Mouse (Mus musculus): ENCODE data around the gene Creb3l2. TPM values are rescaled to one million over a fixed set of nuclear protein-coding genes. Genes with fewer than 3 reads are reported as not detected.

Creb3l2 gene
- total RNA-seq (2021) = 10 to 100 TPM; 10.9 to 14.1 TPM
- long read RNA-seq, experiment 1, full-length matches to known transcripts = 2 of 9 reads
- long read RNA-seq, experiment 1, partial matches to known transcripts = 1 of 9 reads
- long read RNA-seq, experiment 1, other reads (novel, unspliced or antisense) = 6 of 9 reads
- long read RNA-seq, experiment 2, full-length matches to known transcripts = 5 of 12 reads
- long read RNA-seq, experiment 2, partial matches to known transcripts = 1 of 12 reads
- long read RNA-seq, experiment 2, other reads (novel, unspliced or antisense) = 6 of 12 reads

DNA sequence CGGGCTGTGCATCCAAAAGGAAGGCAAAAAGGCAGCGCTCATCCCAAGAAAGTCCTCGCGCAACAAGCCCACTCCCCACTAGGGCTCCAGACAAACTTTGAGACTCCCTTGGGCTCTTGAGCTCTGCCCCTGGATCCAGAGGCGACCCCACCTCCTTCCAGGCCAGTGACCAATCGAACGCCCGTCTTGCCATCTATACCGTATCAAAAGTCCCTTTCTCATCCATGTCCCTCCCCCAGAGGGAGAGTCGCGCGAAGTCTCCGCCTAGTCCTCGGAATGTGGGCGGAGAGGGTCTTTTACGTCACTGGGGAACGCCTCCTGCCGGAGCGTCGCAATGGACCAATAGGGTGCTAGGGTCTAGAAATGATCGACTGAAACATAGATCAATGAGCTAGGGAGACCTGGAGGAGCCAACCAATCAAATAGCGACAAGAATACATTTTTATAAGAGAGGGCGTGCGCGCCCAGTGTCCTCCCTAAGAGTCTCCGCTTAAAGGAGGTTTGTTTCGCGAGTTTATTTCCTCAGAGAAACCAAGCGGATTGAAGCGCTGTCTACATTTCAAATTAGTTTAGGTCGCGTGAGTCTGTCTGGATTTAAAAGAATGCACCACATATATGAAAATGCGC, at the start of gene Creb3l2:
Gene Creb3l2, minus strand, starts transcription at position 106 of the 627 bp plus-strand sequence.
- peak; percentile 97 for DNase-seq
- TF ChIP-seq CTCF (IDR thresholded peaks at IDR 0.05) = no peak
- Histone ChIP-seq H3K27ac (peak within 1 kb of the TSS; percentile 94), H3K4me3 (peak within 1 kb of the TSS; percentile 77)
- intact Hi-C loops (cut with DNase I) = no loop called here

GRCm38 (mm10) chr6:37486502-37486901, 44.6 kb upstream of the Creb3l2 start:
- no peak for TF ChIP-seq CTCF (IDR thresholded peaks at IDR 0.05)
- Histone ChIP-seq H3K27ac (no peak overlapping the region), H3K4me3 (no peak overlapping the region)
- no peak for DNase-seq
- intact Hi-C loops (cut with DNase I) = no loop called here

- intact Hi-C loops (cut with DNase I) = no loop called here
- Histone ChIP-seq H3K27ac (no peak overlapping the region), H3K4me3 (no peak overlapping the region)
- no peak for DNase-seq
- no peak for TF ChIP-seq CTCF (IDR thresholded peaks at IDR 0.05)
Measured at GRCm38 (mm10) chr6:37484588-37485070, 42.7 kb upstream of the Creb3l2 start.

DNA sequence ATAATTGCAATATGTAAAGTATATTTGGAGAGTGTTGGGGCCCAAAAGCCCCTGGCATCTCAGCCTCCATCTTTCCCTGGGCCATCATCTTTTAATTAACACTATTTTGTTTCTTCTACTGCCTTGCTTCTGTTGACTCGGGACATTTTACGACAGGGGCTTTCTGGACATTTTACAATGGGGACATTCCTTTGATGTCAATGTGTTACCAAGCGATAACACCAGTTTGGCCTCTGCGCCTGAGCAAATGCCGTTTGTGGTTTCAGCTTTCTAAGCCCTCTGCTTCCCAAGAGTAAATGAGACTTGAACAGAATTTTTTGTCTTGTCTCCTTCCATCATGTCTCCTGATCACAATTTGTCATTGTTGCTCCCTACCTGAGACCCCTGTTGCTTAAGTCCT, 41.3 kb upstream of the Creb3l2 start:
- Histone ChIP-seq H3K27ac (no peak overlapping the region), H3K4me3 (no peak overlapping the region)
- intact Hi-C loops (cut with DNase I) = no loop called here
- no peak for DNase-seq
- TF ChIP-seq CTCF (IDR thresholded peaks at IDR 0.05) = no peak

DNA sequence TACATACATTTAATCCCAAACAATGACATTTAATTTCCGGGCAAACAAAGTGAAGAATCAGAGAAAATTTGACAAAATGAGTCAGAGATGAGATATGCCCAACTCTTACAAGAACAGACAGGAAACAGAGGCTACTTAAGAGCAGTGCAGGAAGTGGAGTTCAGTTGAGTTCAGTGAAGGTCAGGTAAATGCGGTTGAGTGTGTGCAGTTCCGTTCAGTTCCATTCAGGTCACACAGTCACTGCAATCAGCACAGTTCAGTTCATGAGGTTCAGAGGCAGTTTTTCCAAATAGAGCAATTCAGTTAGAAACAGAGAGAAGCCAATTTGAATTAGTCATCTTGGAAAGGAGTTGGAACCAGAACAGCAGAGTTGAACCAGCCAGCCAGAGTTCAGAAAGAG, 39.2 kb upstream of the Creb3l2 start:
- no peak overlapping the region for H3K27ac ChIP-seq
- TF ChIP-seq CTCF (IDR thresholded peaks at IDR 0.05) = no peak
- intact Hi-C loops (cut with DNase I) = no loop called here
- DNase-seq = no peak
- H3K4me3 ChIP-seq = no peak overlapping the region

DNA sequence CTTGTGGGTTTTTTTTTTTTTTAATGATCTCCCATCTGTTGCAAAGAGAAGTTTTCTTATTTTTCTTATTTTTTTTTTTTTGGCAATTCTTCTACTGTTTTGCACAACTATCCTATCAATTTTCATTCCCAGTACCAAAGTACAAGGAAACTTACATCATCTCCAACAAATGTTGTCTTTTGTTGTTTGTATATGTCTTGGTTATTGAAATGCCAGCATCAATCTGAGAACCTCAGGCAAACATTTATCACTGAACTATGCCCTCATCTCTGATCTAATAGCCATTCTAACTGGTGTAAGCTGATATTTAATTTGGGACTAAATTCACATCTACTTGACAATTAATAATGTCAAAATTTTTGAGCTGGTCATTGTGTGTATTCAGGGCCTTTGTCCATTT, 38.1 kb upstream of the Creb3l2 start:
- Histone ChIP-seq H3K27ac (no peak overlapping the region), H3K4me3 (no peak overlapping the region)
- no peak for DNase-seq
- intact Hi-C loops (cut with DNase I) = no loop called here
- no peak for TF ChIP-seq CTCF (IDR thresholded peaks at IDR 0.05)

GRCm38 (mm10) chr6:37478481-37478880, 36.5 kb upstream of the Creb3l2 start:
- Histone ChIP-seq H3K4me3 (no peak overlapping the region), H3K27ac (no peak overlapping the region)
- DNase-seq = no peak
- TF ChIP-seq CTCF (IDR thresholded peaks at IDR 0.05) = no peak
- intact Hi-C loops (cut with DNase I) = no loop called here

GRCm38 (mm10) chr6:37473674-37474342, 31.9 kb upstream of the Creb3l2 start:
- Histone ChIP-seq H3K27ac (no peak overlapping the region), H3K4me3 (no peak overlapping the region)
- intact Hi-C loops (cut with DNase I) = no loop called here
- peak; percentile 51 for TF ChIP-seq CTCF (IDR thresholded peaks at IDR 0.05)
- DNase-seq = no peak

GRCm38 (mm10) chr6:37470216-37470615, 28.3 kb upstream of the Creb3l2 start:
- DNase-seq = no peak
- Histone ChIP-seq H3K27ac (no peak overlapping the region), H3K4me3 (no peak overlapping the region)
- TF ChIP-seq CTCF (IDR thresholded peaks at IDR 0.05) = no peak
- intact Hi-C loops (cut with DNase I) = no loop called here

GRCm38 (mm10) chr6:37465847-37466246, 23.9 kb upstream of the Creb3l2 start:
- Histone ChIP-seq H3K27ac (no peak overlapping the region), H3K4me3 (no peak overlapping the region)
- no peak for TF ChIP-seq CTCF (IDR thresholded peaks at IDR 0.05)
- intact Hi-C loops (cut with DNase I) = loop anchor here (10.0 kb wide), 1 partner anchor 409 kb away; the partner anchor contains the start of gene Trim24
- no peak for DNase-seq

- Histone ChIP-seq H3K4me3 (no peak overlapping the region), H3K27ac (no peak overlapping the region)
- DNase-seq = no peak
- no peak for TF ChIP-seq CTCF (IDR thresholded peaks at IDR 0.05)
- intact Hi-C loops (cut with DNase I) = loop anchor here (10.0 kb wide), 1 partner anchor 409 kb away; the partner anchor contains the start of gene Trim24
Measured at GRCm38 (mm10) chr6:37465356-37465755, 23.4 kb upstream of the Creb3l2 start.

DNA sequence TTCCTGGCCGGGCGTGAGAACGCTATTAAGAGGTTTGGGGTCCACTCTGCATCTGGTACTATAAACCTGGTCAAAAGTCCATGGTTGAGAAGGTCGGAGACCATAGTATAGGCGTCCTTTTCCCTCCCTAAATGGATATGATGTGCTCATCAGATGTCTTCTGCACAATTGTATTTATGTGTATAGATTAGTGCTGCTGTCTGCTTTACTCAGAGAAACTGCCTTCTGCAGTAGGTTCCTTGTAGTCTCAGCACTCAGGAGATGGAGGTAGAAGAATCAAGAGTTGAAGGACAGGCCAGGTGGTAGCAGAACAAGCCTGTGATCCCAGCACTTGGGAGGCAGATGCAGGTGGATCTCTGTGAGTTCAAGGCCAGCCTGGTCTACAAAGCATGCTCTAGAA, 22.6 kb upstream of the Creb3l2 start:
- H3K27ac ChIP-seq = peak overlapping the region; percentile 76
- H3K4me3 ChIP-seq = peak overlapping the region; percentile 66
- no peak for TF ChIP-seq CTCF (IDR thresholded peaks at IDR 0.05)
- DNase-seq = no peak
- intact Hi-C loops (cut with DNase I) = loop anchor here (5.0 to 10.0 kb wide), 2 partner anchors 410 to 603 kb away; partner anchors contain the start of gene Trim24

Measured in gastrocnemius, adult 2 months (tissue).